Mouse (Mus musculus) lung, embryonic 16.5 days (tissue): Measurements from ENCODE around the gene Fhad1. TPM values are rescaled to one million over a fixed set of nuclear protein-coding genes. Genes with fewer than 3 reads are reported as not detected.

ENCODE experiments used
- ATAC-seq: fragments of 200-750 bp; cut with Nextera tagmentation; 2 replicates; pipeline ENCODE4 v1.8.0; 2017; ENCODE audit warnings: low read depth, mild to moderate bottlenecking, moderate library complexity
- H3K27ac ChIP-seq: fragments of 300-500 bp; sonication (generic); 2 replicates; pipeline ENCODE4 v1.5.1; 2014; ENCODE audit warnings: mild to moderate bottlenecking, control low read depth, low read length
- H3K27me3 ChIP-seq: fragments of 300-500 bp; sonication (generic); 2 replicates; pipeline ENCODE4 v1.6.1; 2014; ENCODE audit warnings: low read depth, low read length, mixed read lengths; ENCODE audit not compliant: control insufficient read depth, insufficient read depth
- H3K36me3 ChIP-seq: fragments of 300-500 bp; sonication (generic); 2 replicates; pipeline ENCODE4 v1.6.1; 2014; ENCODE audit warnings: low read length; ENCODE audit not compliant: control insufficient read depth, insufficient read depth
- H3K4me1 ChIP-seq: fragments of 300-500 bp; sonication (generic); replicated peaks from 2 replicates; pipeline ENCODE4 v1.6.1; 2014; ENCODE audit warnings: low read length, mixed read lengths; ENCODE audit not compliant: control insufficient read depth, insufficient read depth
- H3K4me2 ChIP-seq: fragments of 300-500 bp; sonication (generic); 2 replicates; pipeline ENCODE4 v1.6.1; 2014; ENCODE audit warnings: low read depth, low read length, control low read depth
- H3K4me3 ChIP-seq: fragments of 300-500 bp; sonication (generic); 2 replicates; pipeline ENCODE4 v1.5.1; 2014; ENCODE audit warnings: mild to moderate bottlenecking, low read length, control low read depth
- H3K9ac ChIP-seq: fragments of 300-500 bp; sonication (generic); 2 replicates; pipeline ENCODE4 v1.6.1; 2014; ENCODE audit warnings: low read length, control low read depth
- H3K9me3 ChIP-seq: fragments of 300-500 bp; sonication (generic); 2 replicates; pipeline ENCODE4 v1.6.1; 2016; ENCODE audit warnings: low read length; ENCODE audit not compliant: control insufficient read depth
- WGBS: fragments of 180-500 bp; shearing (Covaris S2); extraction: QIAGEN DNeasy Blood & Tissue Kit; methylation state at CpG from one replicate; pipeline ENCODE4 v1.1.7; 2014; 5-methylcytosine and 5-hydroxymethylcytosine counted together
- polyA plus RNA-seq: library from polyadenylated mRNA; unstranded; fragments of >200 nt; fragmentation: Nextera tagmentation; extraction: Ambion mirVana; gene quantifications from 2 replicates; pipeline ENCODE4 v1.2.1, GENCODE M21; 2015

The Fhad1 gene
- 3.2 and 3.3 TPM in 2 replicates for polyA plus RNA-seq

DNA sequence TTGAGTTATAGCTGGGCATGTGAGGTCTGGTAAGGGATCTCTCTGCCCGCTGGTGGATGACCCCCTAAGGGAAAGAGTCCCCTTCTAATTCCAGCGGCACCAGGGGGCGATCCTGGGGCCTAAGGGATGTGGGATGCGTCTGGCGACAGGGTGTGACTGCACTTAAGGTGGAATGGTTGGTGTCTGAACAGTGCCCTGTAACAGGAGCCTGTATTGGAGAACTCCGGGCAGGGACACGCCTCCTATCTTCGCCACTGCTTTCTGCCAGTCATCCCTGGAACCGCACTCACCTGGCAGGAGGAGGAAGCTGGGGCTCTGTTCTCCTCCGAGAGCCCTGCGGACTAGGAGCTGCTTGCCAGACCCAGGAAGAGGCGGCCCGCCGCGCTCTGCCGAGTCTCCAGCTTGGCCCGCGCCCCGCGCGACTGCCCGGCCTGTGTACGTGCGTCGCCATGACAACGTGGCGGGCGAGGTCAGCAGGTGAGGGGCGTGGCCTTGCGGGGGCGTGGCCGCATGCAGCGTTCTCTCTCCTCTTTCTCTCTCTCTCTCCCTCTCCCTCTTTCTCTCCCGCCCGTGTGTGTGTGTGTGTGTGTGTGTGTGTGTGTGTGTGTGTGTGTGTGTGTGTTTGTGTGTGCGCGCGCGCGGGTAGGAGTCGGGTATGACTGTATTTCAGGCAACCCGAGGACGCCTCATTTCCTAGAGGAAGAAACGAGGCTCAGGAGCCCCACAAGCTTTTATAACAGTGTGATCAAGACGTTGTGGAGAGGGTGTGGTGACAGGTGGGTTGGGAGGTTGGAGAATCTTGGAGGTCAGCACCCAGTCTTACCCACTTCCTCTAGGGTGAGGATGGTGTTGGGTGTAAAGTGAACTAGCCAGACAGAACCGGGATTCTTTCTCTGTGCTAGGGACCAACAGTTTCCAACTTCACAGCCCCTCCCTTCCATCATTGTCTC is at the start of gene Fhad1:
Gene Fhad1, minus strand, starts transcription at position 424 of the 950 bp plus-strand sequence.
- H3K27me3 ChIP-seq: peaks cover 8% of the 10 kb centered on the region; the same call in 1 of the 2 replicates
- H3K9me3 ChIP-seq: no peaks in the 10 kb centered on the region
- H3K4me1 ChIP-seq: peaks cover 5% of the 10 kb centered on the region; the same call in 1 of the 2 replicates
- H3K36me3 ChIP-seq: no peaks in the 10 kb centered on the region
- H3K27ac ChIP-seq: no peak within 1 kb of the TSS
- peak within 1 kb of the TSS; percentile 66 for H3K4me2 ChIP-seq
- ATAC-seq: peak; percentile 91
- WGBS: 2% methylated on average over 44 of the region's 46 CpGs
- H3K9ac ChIP-seq: peak within 1 kb of the TSS; percentile 16; the same call in 1 of the 2 replicates
- H3K4me3 ChIP-seq: peak within 1 kb of the TSS; percentile 42

GRCm38 (mm10) chr4:142063057-142063534 is 48.2 kb upstream of the Fhad1 start:
- Histone ChIP-seq H3K4me3 (no peak overlapping the region), H3K27ac (no peak overlapping the region), H3K9ac (no peak overlapping the region), H3K36me3 (no peaks in the 10 kb centered on the region), H3K9me3 (no peaks in the 10 kb centered on the region), H3K4me2 (no peak overlapping the region), H3K4me1 (peaks cover 32% of the 10 kb centered on the region), H3K27me3 (no peaks in the 10 kb centered on the region)
- WGBS: 76% methylated on average over 8 of the region's 8 CpGs
- ATAC-seq: no peak

- Histone ChIP-seq H3K4me1 (peaks cover 27% of the 10 kb centered on the region), H3K4me3 (no peak overlapping the region), H3K4me2 (no peak overlapping the region), H3K9ac (no peak overlapping the region), H3K9me3 (no peaks in the 10 kb centered on the region), H3K27me3 (no peaks in the 10 kb centered on the region), H3K27ac (no peak overlapping the region), H3K36me3 (no peaks in the 10 kb centered on the region)
- no peak for ATAC-seq
- WGBS: 67% methylated on average over 23 of the region's 23 CpGs
Measured at GRCm38 (mm10) chr4:142061485-142062240, 46.8 kb upstream of the Fhad1 start.

- Histone ChIP-seq H3K9ac (no peak overlapping the region), H3K27ac (no peak overlapping the region), H3K4me1 (peaks cover 18% of the 10 kb centered on the region), H3K27me3 (no peaks in the 10 kb centered on the region), H3K36me3 (no peaks in the 10 kb centered on the region), H3K4me3 (no peak overlapping the region), H3K4me2 (no peak overlapping the region), H3K9me3 (no peaks in the 10 kb centered on the region)
- peak; percentile 41; the same call in 1 of the 2 replicates for ATAC-seq
- 52% methylated on average over 18 of the region's 18 CpGs for WGBS
Measured at GRCm38 (mm10) chr4:142060455-142061378, 45.8 kb upstream of the Fhad1 start.

- 79% methylated on average over 8 of the region's 8 CpGs for WGBS
- Histone ChIP-seq H3K4me3 (no peak overlapping the region), H3K4me2 (no peak overlapping the region), H3K9me3 (no peaks in the 10 kb centered on the region), H3K27ac (no peak overlapping the region), H3K27me3 (no peaks in the 10 kb centered on the region), H3K9ac (no peak overlapping the region), H3K4me1 (peaks cover 10% of the 10 kb centered on the region), H3K36me3 (no peaks in the 10 kb centered on the region)
- no peak for ATAC-seq
Measured at GRCm38 (mm10) chr4:142059841-142060193, 44.9 kb upstream of the Fhad1 start.

GRCm38 (mm10) chr4:142059113-142059840 is 44.4 kb upstream of the Fhad1 start:
- no peaks in the 10 kb centered on the region for H3K27me3 ChIP-seq
- WGBS: 75% methylated on average over 13 of the region's 13 CpGs
- no peak overlapping the region for H3K4me2 ChIP-seq
- no peaks in the 10 kb centered on the region for H3K9me3 ChIP-seq
- no peak overlapping the region for H3K4me3 ChIP-seq
- H3K36me3 ChIP-seq: no peaks in the 10 kb centered on the region
- ATAC-seq: no peak
- peaks cover 7% of the 10 kb centered on the region; the same call in 1 of the 2 replicates for H3K4me1 ChIP-seq
- H3K9ac ChIP-seq: no peak overlapping the region
- H3K27ac ChIP-seq: no peak overlapping the region

GRCm38 (mm10) chr4:142057529-142058216 is 42.8 kb upstream of the Fhad1 start:
- Histone ChIP-seq H3K36me3 (no peaks in the 10 kb centered on the region), H3K4me2 (no peak overlapping the region), H3K9me3 (no peaks in the 10 kb centered on the region), H3K4me3 (no peak overlapping the region), H3K27ac (no peak overlapping the region), H3K4me1 (peaks cover 10% of the 10 kb centered on the region; the same call in 1 of the 2 replicates), H3K27me3 (no peaks in the 10 kb centered on the region), H3K9ac (no peak overlapping the region)
- 84% methylated on average over 22 of the region's 22 CpGs for WGBS
- ATAC-seq: no peak

- no peaks in the 10 kb centered on the region for H3K9me3 ChIP-seq
- H3K4me2 ChIP-seq: no peak overlapping the region
- ATAC-seq: no peak
- no peak overlapping the region for H3K9ac ChIP-seq
- no peaks in the 10 kb centered on the region for H3K27me3 ChIP-seq
- no peaks in the 10 kb centered on the region for H3K36me3 ChIP-seq
- H3K27ac ChIP-seq: no peak overlapping the region
- no peak overlapping the region for H3K4me3 ChIP-seq
- WGBS: 77% methylated on average over 8 of the region's 8 CpGs
- peaks cover 9% of the 10 kb centered on the region; the same call in 1 of the 2 replicates for H3K4me1 ChIP-seq
Measured at GRCm38 (mm10) chr4:142055600-142055999, 40.7 kb upstream of the Fhad1 start.
